Mouse (Mus musculus) forebrain, embryonic 13.5 days (tissue): ENCODE measurements around the gene Pla2g2c. TPM values are rescaled to one million over a fixed set of nuclear protein-coding genes. Genes with fewer than 3 reads are reported as not detected.
A peak's percentile ranks its signal among the peaks of the same experiment; 100 is the strongest.

ENCODE experiments used
- ATAC-seq: fragments of 200-750 bp; cut with Nextera tagmentation; 2 replicates; pipeline ENCODE4 v1.8.0; 2017
- H3K27ac ChIP-seq: fragments of 300-500 bp; sonication (generic); 2 replicates; pipeline ENCODE4 v1.5.1; 2015; ENCODE audit warnings: inconsistent platforms, mild to moderate bottlenecking, moderate library complexity
- H3K27me3 ChIP-seq: fragments of 300-500 bp; sonication (generic); 2 replicates; pipeline ENCODE4 v1.6.1; 2015; ENCODE audit warnings: mild to moderate bottlenecking, inconsistent platforms
- H3K36me3 ChIP-seq: fragments of 300-500 bp; sonication (generic); 2 replicates; pipeline ENCODE4 v1.6.1; 2015; ENCODE audit warnings: mild to moderate bottlenecking, inconsistent platforms; ENCODE audit not compliant: poor library complexity, severe bottlenecking
- H3K4me1 ChIP-seq: fragments of 300-500 bp; sonication (generic); 2 replicates; pipeline ENCODE4 v1.6.1; 2015; ENCODE audit warnings: inconsistent platforms
- H3K4me2 ChIP-seq: fragments of 300-500 bp; sonication (generic); 2 replicates; pipeline ENCODE4 v1.6.1; 2015; ENCODE audit warnings: inconsistent platforms, mild to moderate bottlenecking, moderate library complexity
- H3K4me3 ChIP-seq: fragments of 300-500 bp; sonication (generic); 2 replicates; pipeline ENCODE4 v1.5.1; 2015; ENCODE audit warnings: mild to moderate bottlenecking, inconsistent platforms
- H3K9ac ChIP-seq: fragments of 300-500 bp; sonication (generic); 2 replicates; pipeline ENCODE4 v1.6.1; 2015; ENCODE audit warnings: mild to moderate bottlenecking, inconsistent platforms
- H3K9me3 ChIP-seq: fragments of 300-500 bp; sonication (generic); replicated peaks from 2 replicates; pipeline ENCODE4 v1.6.1; 2016; ENCODE audit warnings: inconsistent platforms
- WGBS: fragments of 180-500 bp; shearing (Covaris S2); methylation state at CpG from one replicate; pipeline ENCODE4 v1.1.7; 2015; 5-methylcytosine and 5-hydroxymethylcytosine counted together
- polyA plus RNA-seq: library from polyadenylated mRNA; unstranded; fragments of >200 nt; fragmentation: Nextera tagmentation; extraction: Ambion mirVana; gene quantifications from 2 replicates; pipeline ENCODE4 v1.2.1, GENCODE M21; 2015

Pla2g2c gene
- polyA plus RNA-seq, 1 experiment from 2014 or later, result 0.15 TPM

GRCm38 (mm10) chr4:138729018-138729703 is 4.6 kb downstream of the Pla2g2c start:
- H3K36me3 ChIP-seq, result no peaks in the 10 kb centered on the region
- no peak overlapping the region for H3K4me3 ChIP-seq
- peaks cover 27% of the 10 kb centered on the region for H3K4me1 ChIP-seq
- WGBS, result 12% methylated on average over 9 of the region's 9 CpGs
- no peak overlapping the region for H3K9ac ChIP-seq
- H3K4me2 ChIP-seq, result no peak overlapping the region
- peaks cover 3% of the 10 kb centered on the region; the same call in 1 of the 2 replicates for H3K27me3 ChIP-seq
- peak; percentile 63 for ATAC-seq
- no peaks in the 10 kb centered on the region for H3K9me3 ChIP-seq
- H3K27ac ChIP-seq, result no peak overlapping the region

DNA sequence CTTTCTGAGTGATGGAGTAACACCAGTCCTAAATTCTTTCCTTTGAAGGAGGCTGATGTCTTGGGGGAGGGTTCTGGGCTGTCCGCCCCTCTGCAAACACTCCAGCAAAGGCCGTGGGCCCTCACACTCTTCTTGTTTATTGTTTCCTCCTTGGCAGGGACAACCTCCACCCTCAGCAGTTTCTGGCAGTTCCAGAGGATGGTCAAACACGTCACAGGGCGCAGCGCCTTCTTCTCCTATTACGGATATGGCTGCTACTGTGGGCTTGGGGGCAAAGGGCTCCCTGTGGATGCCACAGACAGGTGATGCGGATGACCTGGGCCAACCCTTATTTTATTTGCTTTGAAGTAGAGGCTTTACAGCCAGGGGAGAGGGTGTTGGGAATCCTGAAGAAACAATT is 9.5 kb downstream of the Pla2g2c start:
- no peak overlapping the region for H3K4me2 ChIP-seq
- no peaks in the 10 kb centered on the region for H3K9me3 ChIP-seq
- no peak overlapping the region for H3K9ac ChIP-seq
- H3K4me1 ChIP-seq, result peaks cover 9% of the 10 kb centered on the region
- no peak for ATAC-seq
- H3K36me3 ChIP-seq, result no peaks in the 10 kb centered on the region
- no peak overlapping the region for H3K27ac ChIP-seq
- no peak overlapping the region for H3K4me3 ChIP-seq
- 83% methylated on average over 7 of the region's 7 CpGs for WGBS
- no peaks in the 10 kb centered on the region for H3K27me3 ChIP-seq

DNA sequence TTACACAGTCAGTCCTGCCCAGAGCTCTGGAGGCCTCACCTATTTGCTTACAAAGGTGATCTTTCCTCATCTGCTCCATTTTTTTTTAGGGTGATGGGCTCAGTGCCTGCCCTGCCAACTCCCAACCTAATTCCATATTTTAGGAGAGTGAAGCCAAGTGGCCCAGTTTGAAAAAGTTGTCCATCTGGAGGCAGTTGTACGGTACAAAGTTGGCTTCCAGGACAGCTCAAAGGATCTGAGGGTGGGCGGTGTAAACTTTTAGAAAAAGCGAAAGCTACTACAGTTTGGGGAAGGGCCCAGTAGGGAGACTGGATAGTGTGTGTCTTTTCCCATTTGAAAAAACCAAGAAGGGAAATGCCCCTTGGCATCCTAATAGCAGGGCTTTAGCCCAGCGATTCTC is 10.3 kb downstream of the Pla2g2c start:
- Histone ChIP-seq H3K4me1 (peaks cover 6% of the 10 kb centered on the region; the same call in 1 of the 2 replicates), H3K4me2 (no peak overlapping the region), H3K27ac (no peak overlapping the region), H3K36me3 (no peaks in the 10 kb centered on the region), H3K27me3 (no peaks in the 10 kb centered on the region), H3K4me3 (no peak overlapping the region), H3K9me3 (no peaks in the 10 kb centered on the region), H3K9ac (no peak overlapping the region)
- 93% methylated on average over 4 of the region's 4 CpGs for WGBS
- ATAC-seq, result no peak

- no peak within 1 kb of the TSS for H3K9ac ChIP-seq
- no peaks in the 10 kb centered on the region for H3K9me3 ChIP-seq
- H3K4me1 ChIP-seq, result peaks cover 6% of the 10 kb centered on the region; the same call in 1 of the 2 replicates
- H3K27ac ChIP-seq, result no peak within 1 kb of the TSS
- WGBS, result 86% methylated on average over 7 of the region's 7 CpGs
- H3K4me3 ChIP-seq, result no peak within 1 kb of the TSS
- no peak within 1 kb of the TSS for H3K4me2 ChIP-seq
- H3K36me3 ChIP-seq, result no peaks in the 10 kb centered on the region
- no peak for ATAC-seq
- H3K27me3 ChIP-seq, result no peaks in the 10 kb centered on the region
Observed at GRCm38 (mm10) chr4:138737031-138737430, 12.4 kb downstream of the Pla2g2c start, which contains the start of gene Ubxn10. Ubxn10 (minus strand) TSS chr4:138737167.

GRCm38 (mm10) chr4:138739136-138739851 is 14.7 kb downstream of the Pla2g2c start:
- Histone ChIP-seq H3K9ac (no peak overlapping the region), H3K4me2 (no peak overlapping the region), H3K27ac (no peak overlapping the region), H3K4me1 (peaks cover 6% of the 10 kb centered on the region; the same call in 1 of the 2 replicates), H3K27me3 (no peaks in the 10 kb centered on the region), H3K36me3 (no peaks in the 10 kb centered on the region), H3K4me3 (no peak overlapping the region), H3K9me3 (no peaks in the 10 kb centered on the region)
- no peak for ATAC-seq
- 19% methylated on average over 7 of the region's 7 CpGs for WGBS

DNA sequence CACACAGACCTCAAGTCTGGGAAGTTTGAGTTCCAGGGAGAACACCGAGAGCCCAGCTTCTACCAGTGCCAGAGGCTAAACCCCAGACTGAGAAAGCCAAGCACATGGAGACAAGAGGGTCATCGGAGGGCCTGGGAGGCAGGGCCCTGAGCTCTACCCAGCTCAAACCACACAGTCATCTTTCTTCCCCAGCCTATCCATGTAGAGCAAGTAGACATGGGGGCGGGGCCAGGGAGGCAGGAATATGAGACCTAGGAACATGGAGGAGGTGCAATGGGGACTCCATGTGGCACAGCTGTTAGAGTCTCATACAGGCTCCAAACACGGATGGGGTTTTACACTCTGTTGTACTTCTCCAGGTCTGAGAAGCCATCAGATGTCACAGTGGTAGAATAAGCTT is 21.3 kb downstream of the Pla2g2c start:
- Histone ChIP-seq H3K36me3 (no peaks in the 10 kb centered on the region), H3K4me3 (no peak overlapping the region), H3K4me2 (no peak overlapping the region), H3K4me1 (peaks cover 11% of the 10 kb centered on the region; the same call in 1 of the 2 replicates), H3K9ac (no peak overlapping the region), H3K27ac (no peak overlapping the region), H3K27me3 (0 out of 2 replicates have a peak, but pooled peaks cover 3% of the 10 kb centered on the region), H3K9me3 (no peaks in the 10 kb centered on the region)
- no peak for ATAC-seq
- WGBS, result 80% methylated on average over 4 of the region's 4 CpGs

DNA sequence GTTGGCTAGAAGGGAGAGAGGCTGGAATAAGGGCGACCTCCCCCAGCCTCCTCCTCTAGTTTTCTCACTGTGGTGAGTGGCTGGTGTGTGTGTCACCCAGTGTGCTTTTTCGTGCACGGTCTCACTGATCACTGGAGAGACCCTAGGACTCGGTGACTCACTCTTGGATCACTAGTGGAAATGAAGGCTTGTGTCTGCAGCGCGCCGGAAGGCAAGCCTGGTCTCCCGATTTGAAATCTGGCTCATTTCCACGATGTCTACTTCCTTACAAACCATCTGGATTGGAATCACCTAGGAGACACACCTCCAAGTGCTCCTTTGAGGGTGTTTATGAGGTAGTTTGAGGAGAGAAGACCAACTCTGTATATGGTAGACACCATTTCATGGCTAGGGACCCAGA is 22.3 kb downstream of the Pla2g2c start:
- no peak for ATAC-seq
- Histone ChIP-seq H3K27me3 (0 out of 2 replicates have a peak, but pooled peaks cover 3% of the 10 kb centered on the region), H3K36me3 (no peaks in the 10 kb centered on the region), H3K4me3 (no peak overlapping the region), H3K9ac (no peak overlapping the region), H3K4me1 (peaks cover 11% of the 10 kb centered on the region; the same call in 1 of the 2 replicates), H3K9me3 (no peaks in the 10 kb centered on the region), H3K27ac (no peak overlapping the region), H3K4me2 (no peak overlapping the region)
- WGBS, result 83% methylated on average over 9 of the region's 9 CpGs

DNA sequence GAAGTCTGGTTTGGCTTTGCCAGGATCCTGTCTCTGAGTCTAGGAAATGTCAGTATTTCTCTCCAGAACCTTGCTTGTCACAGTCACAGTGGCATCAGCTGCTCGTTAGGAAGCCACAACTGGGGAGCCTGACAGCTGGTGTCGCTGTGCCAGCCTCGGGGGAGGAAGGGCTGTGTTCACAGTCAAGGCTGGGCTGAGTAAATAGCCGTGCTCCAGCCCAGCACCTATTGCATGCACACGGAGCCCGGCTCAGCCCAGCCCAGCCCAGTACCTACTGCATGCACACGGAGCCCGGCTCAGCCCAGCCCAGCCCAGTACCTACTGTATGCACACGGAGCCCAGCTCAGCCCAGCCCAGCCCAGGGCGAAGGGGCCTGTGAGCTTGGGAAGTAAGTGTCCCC is 23.3 kb downstream of the Pla2g2c start:
- H3K9me3 ChIP-seq, result no peaks in the 10 kb centered on the region
- peaks cover 11% of the 10 kb centered on the region; the same call in 1 of the 2 replicates for H3K4me1 ChIP-seq
- no peak overlapping the region for H3K4me2 ChIP-seq
- ATAC-seq, result peak; percentile 57; the same call in 1 of the 2 replicates
- 53% methylated on average over 10 of the region's 10 CpGs for WGBS
- H3K36me3 ChIP-seq, result no peaks in the 10 kb centered on the region
- H3K27ac ChIP-seq, result no peak overlapping the region
- H3K9ac ChIP-seq, result no peak overlapping the region
- 0 out of 2 replicates have a peak, but pooled peaks cover 3% of the 10 kb centered on the region for H3K27me3 ChIP-seq
- H3K4me3 ChIP-seq, result no peak overlapping the region

DNA sequence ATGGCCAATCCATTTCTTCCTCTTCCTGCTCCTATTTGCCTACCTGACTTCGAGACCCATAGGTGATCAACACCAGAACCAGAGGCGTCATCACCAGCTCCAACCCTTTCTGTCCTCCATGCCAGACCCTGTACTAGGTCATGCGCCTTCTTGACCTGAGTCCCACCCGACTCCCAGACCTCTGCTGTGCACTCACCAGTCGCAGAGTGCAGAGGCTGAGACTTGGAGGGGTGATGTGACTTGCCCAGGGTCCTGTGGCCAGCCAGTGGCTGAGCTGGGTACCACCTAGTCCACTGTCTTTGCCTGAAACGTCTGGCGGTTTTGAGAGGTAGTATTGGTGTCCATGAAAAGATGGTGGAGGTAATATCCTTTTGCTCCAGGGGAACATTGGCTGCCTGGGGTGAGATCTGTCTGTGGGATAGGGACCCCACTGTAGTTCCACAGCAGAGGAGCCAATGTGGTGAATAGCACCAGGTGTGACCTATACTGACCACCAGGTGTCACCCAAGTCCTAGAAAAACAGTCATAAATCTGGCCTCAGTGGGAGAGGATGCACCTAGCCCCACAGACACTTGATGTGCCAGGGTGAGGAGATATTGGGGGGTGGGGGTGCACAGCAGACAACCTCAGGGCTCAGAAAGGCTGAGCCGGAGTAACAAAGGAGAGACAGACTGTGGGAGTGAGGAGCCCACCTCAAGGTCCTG is 23.9 kb downstream of the Pla2g2c start:
- no peak overlapping the region for H3K4me2 ChIP-seq
- H3K27ac ChIP-seq, result no peak overlapping the region
- 56% methylated on average over 8 of the region's 8 CpGs for WGBS
- no peak overlapping the region for H3K9ac ChIP-seq
- no peaks in the 10 kb centered on the region for H3K36me3 ChIP-seq
- no peak overlapping the region for H3K4me3 ChIP-seq
- peaks cover 11% of the 10 kb centered on the region; the same call in 1 of the 2 replicates for H3K4me1 ChIP-seq
- ATAC-seq, result peak; percentile 70; the same call in 1 of the 2 replicates
- H3K9me3 ChIP-seq, result no peaks in the 10 kb centered on the region
- 0 out of 2 replicates have a peak, but pooled peaks cover 3% of the 10 kb centered on the region for H3K27me3 ChIP-seq

- Histone ChIP-seq H3K36me3 (no peaks in the 10 kb centered on the region), H3K9ac (no peak overlapping the region), H3K27ac (no peak overlapping the region), H3K9me3 (no peaks in the 10 kb centered on the region), H3K4me3 (no peak overlapping the region), H3K4me1 (peaks cover 8% of the 10 kb centered on the region; the same call in 1 of the 2 replicates), H3K4me2 (no peak overlapping the region), H3K27me3 (0 out of 2 replicates have a peak, but pooled peaks cover 3% of the 10 kb centered on the region)
- no peak for ATAC-seq
- 89% methylated on average over 6 of the region's 6 CpGs for WGBS
Observed at GRCm38 (mm10) chr4:138752603-138753002, 28.0 kb downstream of the Pla2g2c start.

- no peak overlapping the region for H3K27ac ChIP-seq
- no peak overlapping the region for H3K9ac ChIP-seq
- H3K27me3 ChIP-seq, result 0 out of 2 replicates have a peak, but pooled peaks cover 3% of the 10 kb centered on the region
- no peak overlapping the region for H3K4me3 ChIP-seq
- H3K4me1 ChIP-seq, result no peaks in the 10 kb centered on the region
- no peak overlapping the region for H3K4me2 ChIP-seq
- WGBS, result 87% methylated on average over 3 of the region's 3 CpGs
- no peaks in the 10 kb centered on the region for H3K9me3 ChIP-seq
- no peaks in the 10 kb centered on the region for H3K36me3 ChIP-seq
- ATAC-seq, result no peak
Observed at GRCm38 (mm10) chr4:138753608-138754007, 29.0 kb downstream of the Pla2g2c start.

- Histone ChIP-seq H3K9ac (no peak overlapping the region), H3K36me3 (no peaks in the 10 kb centered on the region), H3K4me1 (no peaks in the 10 kb centered on the region), H3K27me3 (0 out of 2 replicates have a peak, but pooled peaks cover 3% of the 10 kb centered on the region), H3K27ac (no peak overlapping the region), H3K9me3 (no peaks in the 10 kb centered on the region), H3K4me3 (no peak overlapping the region), H3K4me2 (no peak overlapping the region)
- no peak for ATAC-seq
- 86% methylated on average over 9 of the region's 9 CpGs for WGBS
Observed at GRCm38 (mm10) chr4:138754432-138754831, 29.8 kb downstream of the Pla2g2c start.
